Mouse (Mus musculus): ENCODE data around the gene Cdh11.

- no peak for TF ChIP-seq CTCF (IDR thresholded peaks at IDR 0.05; ENCODE audit: low read depth)
- no peak for TF ChIP-seq EP300 (IDR thresholded peaks at IDR 0.05; ENCODE audit: low read depth)
These were observed at the start of gene Cdh11 for GRCm38 (mm10) chr8:102785592-102786416.

All from heart, postnatal 0 days (tissue).